Mouse (Mus musculus): ENCODE measurements around the gene Apobec3.
"Not testable (repeated sequence)": the region's sequence is repeated elsewhere in the genome, so short reads cannot be mapped to it uniquely, and the experiment has no call there.

- TF ChIP-seq TAL1, GATA1 (IDR thresholded peaks at IDR 0.05; ENCODE audit: low read length): not testable (repeated sequence)
These were observed 48.0 kb downstream of the Apobec3 start for GRCm38 (mm10) chr15:79939501-79939900.
